In genomic region chr14:99107631-99108187, GRCm38 (mm10) we compare ENCODE assay signal across 18 mouse cellular contexts.
"Had no signal": no experiment of that assay in that cellular context is flagged by ENCODE, and none has a peak within 500 bp of the region (broad histone marks: within the 10 kb centered on the region; RNA-seq: fewer than 3 reads in every experiment).

No protein-coding gene starts in this region.

- H3K4me1 ChIP-seq: midbrain, embryonic 10.5 days; midbrain, embryonic 12.5 days; neural tube, embryonic 13.5 days; neural tube, embryonic 15.5 days; stomach, embryonic 15.5 days had no signal

- H3K4me3 ChIP-seq: midbrain, embryonic 10.5 days; midbrain, embryonic 12.5 days; myocyte; neural tube, embryonic 13.5 days; neural tube, embryonic 15.5 days; stomach, embryonic 15.5 days had no signal

- H3K27me3 ChIP-seq: midbrain, embryonic 12.5 days; neural tube, embryonic 13.5 days; neural tube, embryonic 15.5 days; stomach, embryonic 15.5 days had no signal

- H3K27ac ChIP-seq: midbrain, embryonic 10.5 days; midbrain, embryonic 12.5 days; neural tube, embryonic 13.5 days; neural tube, embryonic 15.5 days; stomach, embryonic 15.5 days; stomach, postnatal 0 days had no signal

- DNase-seq: lung, adult 18-20 months; lung, embryonic 14.5 days; lung, postnatal 10 days; lung, postnatal 4 days; midbrain, embryonic 14.5 days; retina, postnatal 1 day; right cerebral cortex, adult 18-20 months; right cerebral cortex, postnatal 14 days; thymus, adult 18-20 months; thymus, postnatal 25 days; thymus, postnatal 4 days had no signal

- H3K9me3 ChIP-seq: midbrain, embryonic 10.5 days; midbrain, embryonic 12.5 days; neural tube, embryonic 13.5 days; neural tube, embryonic 15.5 days; stomach, embryonic 15.5 days had no signal

- H3K9ac ChIP-seq: lung, embryonic 14.5 days; midbrain, embryonic 12.5 days; neural tube, embryonic 13.5 days; neural tube, embryonic 15.5 days; stomach, embryonic 15.5 days had no signal
